Mouse (Mus musculus): ENCODE results near the gene Ap3b1. TPM values are rescaled to one million over a fixed set of nuclear protein-coding genes. Genes with fewer than 3 reads are reported as not detected.

The Ap3b1 gene
- total and polyA plus RNA-seq, 2 experiments from 2014 or later: 24.7 to 25.2 TPM

- WGBS: 96% methylated on average over 2 of the region's 2 CpGs
- Histone ChIP-seq H3K27me3 (ENCODE audit: insufficient read depth, low read length) (no peaks in the 10 kb centered on the region), H3K4me2 (ENCODE audit: low read depth) (no peak overlapping the region), H3K36me3 (ENCODE audit: insufficient read depth) (no peaks in the 10 kb centered on the region), H3K9me3 (ENCODE audit: low read length) (no peaks in the 10 kb centered on the region), H3K4me1 (ENCODE audit: insufficient read depth) (peaks cover 5% of the 10 kb centered on the region; the same call in 1 of the 2 replicates), H3K27ac (ENCODE audit: low read depth, low read length) (no peak overlapping the region), H3K9ac (no peak overlapping the region), H3K4me3 (ENCODE audit: low read depth, low read length) (no peak overlapping the region)
- ATAC-seq (no peak), DNase-seq (no peak)
- no peak for TF ChIP-seq CTCF (IDR thresholded peaks at IDR 0.05; ENCODE audit: low read depth)
Observed at GRCm38 (mm10) chr13:94364336-94364735, 5.6 kb downstream of the Ap3b1 start.

- H3K36me3 ChIP-seq (ENCODE audit: insufficient read depth): no peaks in the 10 kb centered on the region
- TF ChIP-seq CTCF (IDR thresholded peaks at IDR 0.05; ENCODE audit: low read depth): no peak
- no peak overlapping the region for H3K4me3 ChIP-seq (ENCODE audit: low read depth, low read length)
- no peak overlapping the region for H3K9ac ChIP-seq
- ATAC-seq: no peak
- H3K4me1 ChIP-seq (ENCODE audit: insufficient read depth): peaks cover 5% of the 10 kb centered on the region; the same call in 1 of the 2 replicates
- no peaks in the 10 kb centered on the region for H3K9me3 ChIP-seq (ENCODE audit: low read length)
- H3K27ac ChIP-seq (ENCODE audit: low read depth, low read length): no peak overlapping the region
- WGBS: 88% methylated on average over 13 of the region's 13 CpGs
- H3K27me3 ChIP-seq (ENCODE audit: insufficient read depth, low read length): no peaks in the 10 kb centered on the region
- DNase-seq: no peak
- no peak overlapping the region for H3K4me2 ChIP-seq (ENCODE audit: low read depth)
Observed at GRCm38 (mm10) chr13:94365108-94365907, 6.5 kb downstream of the Ap3b1 start.

- Histone ChIP-seq H3K4me1 (ENCODE audit: insufficient read depth) (peaks cover 5% of the 10 kb centered on the region; the same call in 1 of the 2 replicates), H3K27me3 (ENCODE audit: insufficient read depth, low read length) (no peaks in the 10 kb centered on the region), H3K36me3 (ENCODE audit: insufficient read depth) (no peaks in the 10 kb centered on the region), H3K9ac (no peak overlapping the region), H3K4me2 (ENCODE audit: low read depth) (no peak overlapping the region), H3K4me3 (ENCODE audit: low read depth, low read length) (no peak overlapping the region), H3K9me3 (ENCODE audit: low read length) (no peaks in the 10 kb centered on the region), H3K27ac (ENCODE audit: low read depth, low read length) (peak overlapping the region; percentile 45; the same call in 1 of the 2 replicates)
- WGBS: 91% methylated on average over 2 of the region's 2 CpGs
- no peak for TF ChIP-seq CTCF (IDR thresholded peaks at IDR 0.05; ENCODE audit: low read depth)
- ATAC-seq (peak; percentile 16; the same call in 1 of the 2 replicates), DNase-seq (peak; percentile 33)
Observed at GRCm38 (mm10) chr13:94367869-94368268, 9.1 kb downstream of the Ap3b1 start.

- H3K9me3 ChIP-seq (ENCODE audit: low read length): no peaks in the 10 kb centered on the region
- no peak for ATAC-seq
- H3K4me3 ChIP-seq (ENCODE audit: low read depth, low read length): no peak overlapping the region
- no peak for DNase-seq
- WGBS: 89% methylated on average over 10 of the region's 10 CpGs
- no peak overlapping the region for H3K27ac ChIP-seq (ENCODE audit: low read depth, low read length)
- H3K4me2 ChIP-seq (ENCODE audit: low read depth): no peak overlapping the region
- no peaks in the 10 kb centered on the region for H3K27me3 ChIP-seq (ENCODE audit: insufficient read depth, low read length)
- TF ChIP-seq CTCF (IDR thresholded peaks at IDR 0.05; ENCODE audit: low read depth): no peak
- H3K9ac ChIP-seq: no peak overlapping the region
- H3K36me3 ChIP-seq (ENCODE audit: insufficient read depth): no peaks in the 10 kb centered on the region
- peaks cover 7% of the 10 kb centered on the region; the same call in 1 of the 2 replicates for H3K4me1 ChIP-seq (ENCODE audit: insufficient read depth)
Observed at GRCm38 (mm10) chr13:94370521-94370920, 11.8 kb downstream of the Ap3b1 start.

GRCm38 (mm10) chr13:94372066-94372465 lies 13.3 kb downstream of the Ap3b1 start:
- no peak overlapping the region for H3K4me2 ChIP-seq (ENCODE audit: low read depth)
- DNase-seq (no peak), ATAC-seq (no peak)
- peaks cover 12% of the 10 kb centered on the region for H3K4me1 ChIP-seq (ENCODE audit: insufficient read depth)
- TF ChIP-seq CTCF (IDR thresholded peaks at IDR 0.05; ENCODE audit: low read depth): no peak
- no peak overlapping the region for H3K27ac ChIP-seq (ENCODE audit: low read depth, low read length)
- H3K9me3 ChIP-seq (ENCODE audit: low read length): no peaks in the 10 kb centered on the region
- no peak overlapping the region for H3K9ac ChIP-seq
- 74% methylated on average over 7 of the region's 7 CpGs for WGBS
- H3K27me3 ChIP-seq (ENCODE audit: insufficient read depth, low read length): no peaks in the 10 kb centered on the region
- H3K4me3 ChIP-seq (ENCODE audit: low read depth, low read length): no peak overlapping the region
- H3K36me3 ChIP-seq (ENCODE audit: insufficient read depth): no peaks in the 10 kb centered on the region

GRCm38 (mm10) chr13:94374131-94374530 lies 15.4 kb downstream of the Ap3b1 start:
- Histone ChIP-seq H3K27ac (ENCODE audit: low read depth, low read length) (no peak overlapping the region), H3K9me3 (ENCODE audit: low read length) (no peaks in the 10 kb centered on the region), H3K4me2 (ENCODE audit: low read depth) (no peak overlapping the region), H3K27me3 (ENCODE audit: insufficient read depth, low read length) (no peaks in the 10 kb centered on the region), H3K4me3 (ENCODE audit: low read depth, low read length) (no peak overlapping the region), H3K4me1 (ENCODE audit: insufficient read depth) (peaks cover 7% of the 10 kb centered on the region), H3K9ac (no peak overlapping the region), H3K36me3 (ENCODE audit: insufficient read depth) (no peaks in the 10 kb centered on the region)
- ATAC-seq: no peak
- DNase-seq: no peak
- 97% methylated on average over 3 of the region's 3 CpGs for WGBS
- no peak for TF ChIP-seq CTCF (IDR thresholded peaks at IDR 0.05; ENCODE audit: low read depth)
